Mouse (Mus musculus) lung, embryonic 15.5 days (tissue): ENCODE measurements at regions not wholly inside any gene's neighbourhood (a gene's known extent, or its start where the extent isn't known, plus 50 kb on each side); places are given as distances from the start of the nearest gene placed in this dataset.

Source experiments
- ATAC-seq: fragments of 200-750 bp; cut with Nextera tagmentation; 2 replicates; pipeline ENCODE4 v1.8.0; 2017; ENCODE audit warnings: moderate number of reproducible peaks, borderline replicate concordance; ENCODE audit not compliant: low FRiP score, low TSS enrichment; ENCODE audit errors: extremely low read depth
- H3K27ac ChIP-seq: fragments of 300-500 bp; sonication (generic); 2 replicates; pipeline ENCODE4 v1.5.1; 2015; ENCODE audit warnings: moderate library complexity, mild to moderate bottlenecking, inconsistent platforms
- H3K27me3 ChIP-seq: fragments of 300-500 bp; sonication (generic); 2 replicates; pipeline ENCODE4 v1.6.1; 2015; ENCODE audit warnings: inconsistent platforms
- H3K36me3 ChIP-seq: fragments of 300-500 bp; sonication (generic); 2 replicates; pipeline ENCODE4 v1.6.1; 2015; ENCODE audit warnings: inconsistent platforms
- H3K4me1 ChIP-seq: fragments of 300-500 bp; sonication (generic); 2 replicates; pipeline ENCODE4 v1.6.1; 2015; ENCODE audit warnings: inconsistent platforms
- H3K4me2 ChIP-seq: fragments of 300-500 bp; sonication (generic); 2 replicates; pipeline ENCODE4 v1.6.1; 2015; ENCODE audit warnings: inconsistent platforms, mild to moderate bottlenecking, moderate library complexity
- H3K4me3 ChIP-seq: fragments of 300-500 bp; sonication (generic); 2 replicates; pipeline ENCODE4 v1.5.1; 2015; ENCODE audit warnings: mild to moderate bottlenecking, inconsistent platforms
- H3K9ac ChIP-seq: fragments of 300-500 bp; sonication (generic); 2 replicates; pipeline ENCODE4 v1.6.1; 2015; ENCODE audit warnings: inconsistent platforms
- H3K9me3 ChIP-seq: fragments of 300-500 bp; sonication (generic); 2 replicates; pipeline ENCODE4 v1.6.1; 2016; ENCODE audit warnings: inconsistent platforms
- WGBS: fragments of 180-500 bp; shearing (Covaris S2); methylation state at CpG from one replicate; pipeline ENCODE4 v1.1.7; 2015; 5-methylcytosine and 5-hydroxymethylcytosine counted together

GRCm38 (mm10) chr19:26545671-26546070, 59.2 kb upstream of the Smarca2 start:
- ATAC-seq, result no peak
- Histone ChIP-seq H3K27ac (no peak overlapping the region), H3K36me3 (no peaks in the 10 kb centered on the region), H3K27me3 (no peaks in the 10 kb centered on the region), H3K9me3 (no peaks in the 10 kb centered on the region), H3K4me3 (no peak overlapping the region), H3K4me1 (0 out of 2 replicates have a peak, but pooled peaks cover 3% of the 10 kb centered on the region), H3K4me2 (no peak overlapping the region), H3K9ac (no peak overlapping the region)
- 44% methylated on average over 3 of the region's 3 CpGs for WGBS

- no peaks in the 10 kb centered on the region for H3K9me3 ChIP-seq
- H3K36me3 ChIP-seq, result no peaks in the 10 kb centered on the region
- no peak for ATAC-seq
- H3K4me3 ChIP-seq, result no peak overlapping the region
- 0 out of 2 replicates have a peak, but pooled peaks cover 3% of the 10 kb centered on the region for H3K4me1 ChIP-seq
- 83% methylated on average over 6 of the region's 6 CpGs for WGBS
- no peaks in the 10 kb centered on the region for H3K27me3 ChIP-seq
- H3K27ac ChIP-seq, result no peak overlapping the region
- H3K9ac ChIP-seq, result no peak overlapping the region
- H3K4me2 ChIP-seq, result no peak overlapping the region
These were observed 57.3 kb upstream of the Smarca2 start for GRCm38 (mm10) chr19:26547522-26547921.

- Histone ChIP-seq H3K9ac (no peak overlapping the region), H3K4me1 (0 out of 2 replicates have a peak, but pooled peaks cover 3% of the 10 kb centered on the region), H3K27ac (no peak overlapping the region), H3K9me3 (no peaks in the 10 kb centered on the region), H3K27me3 (no peaks in the 10 kb centered on the region), H3K36me3 (no peaks in the 10 kb centered on the region), H3K4me3 (no peak overlapping the region), H3K4me2 (no peak overlapping the region)
- no peak for ATAC-seq
- WGBS, result 76% methylated on average over 14 of the region's 14 CpGs
These were observed 56.1 kb upstream of the Smarca2 start for GRCm38 (mm10) chr19:26548562-26549270.

GRCm38 (mm10) chr19:26550299-26550698, 54.6 kb upstream of the Smarca2 start:
- Histone ChIP-seq H3K36me3 (no peaks in the 10 kb centered on the region), H3K4me1 (0 out of 2 replicates have a peak, but pooled peaks cover 3% of the 10 kb centered on the region), H3K27me3 (no peaks in the 10 kb centered on the region), H3K27ac (no peak overlapping the region), H3K9me3 (no peaks in the 10 kb centered on the region), H3K9ac (no peak overlapping the region), H3K4me3 (no peak overlapping the region), H3K4me2 (no peak overlapping the region)
- 52% methylated on average over 5 of the region's 5 CpGs for WGBS
- no peak for ATAC-seq
